Mouse (Mus musculus): ENCODE results near the gene Cd1d1. TPM values are rescaled to one million over a fixed set of nuclear protein-coding genes. Genes with fewer than 3 reads are reported as not detected.
"Not testable (repeated sequence)": the region's sequence is repeated elsewhere in the genome, so short reads cannot be mapped to it uniquely, and the experiment has no call there.

Gene Cd1d1
- 1 to 10 TPM; 2.1 to 3.0 TPM for total RNA-seq (2021)

- no peak for DNase-seq (ENCODE audit: extremely low spot score in 1 of 2, low spot score in 2 of 2)
- intact Hi-C loops (cut with DNase I): no loop called here
Measured at GRCm38 (mm10) chr3:86999415-86999740, at the start of gene Cd1d1. Gene Cd1d1, minus strand, starts transcription at chr3:86999441.

DNA sequence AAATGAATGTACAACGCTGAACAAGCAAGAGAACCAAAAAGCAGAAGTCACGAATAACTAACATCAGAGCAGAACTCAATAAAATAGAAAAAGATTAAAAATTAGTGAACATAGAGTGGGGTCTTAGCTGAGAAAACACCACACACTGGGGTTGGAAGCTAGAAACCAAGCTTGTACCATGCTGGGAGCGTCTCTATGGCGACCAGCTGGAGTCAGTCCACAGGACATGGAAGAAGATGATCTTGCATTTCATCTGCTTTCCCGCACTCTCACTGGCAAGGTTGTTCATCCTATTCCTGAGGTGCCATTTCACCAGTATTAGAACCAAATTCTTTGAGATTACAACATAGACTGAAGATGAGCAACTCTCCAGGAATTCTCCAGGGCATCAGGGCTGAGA lies 48.6 kb upstream of the Cd1d1 start:
- intact Hi-C loops (cut with DNase I): no loop called here
- no peak for DNase-seq (ENCODE audit: extremely low spot score in 1 of 2, low spot score in 2 of 2)

GRCm38 (mm10) chr3:87041733-87042132 lies 42.5 kb upstream of the Cd1d1 start:
- DNase-seq (ENCODE audit: extremely low spot score in 1 of 2, low spot score in 2 of 2): no peak
- intact Hi-C loops (cut with DNase I): no loop called here

DNA sequence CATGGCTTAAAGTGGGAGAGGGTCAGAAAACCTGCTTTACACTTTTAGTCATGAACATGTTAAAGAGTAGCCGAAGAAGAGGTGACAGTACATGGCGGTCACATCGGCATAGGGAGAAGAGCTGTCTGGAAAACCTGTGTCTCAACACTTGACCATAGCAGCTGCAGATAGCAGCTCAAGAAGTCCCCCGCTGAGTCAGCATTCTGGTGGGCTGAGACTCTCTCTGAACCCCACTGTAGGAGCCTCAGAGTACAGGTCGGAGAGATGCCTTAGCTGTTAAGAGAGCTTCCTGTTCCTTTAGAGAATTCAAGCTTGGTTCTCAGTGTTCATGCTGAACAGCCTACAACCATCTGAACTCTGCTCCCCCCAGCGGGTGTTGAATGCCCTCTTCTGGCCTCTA lies 39.3 kb upstream of the Cd1d1 start:
- intact Hi-C loops (cut with DNase I): no loop called here
- no peak for DNase-seq (ENCODE audit: extremely low spot score in 1 of 2, low spot score in 2 of 2)

DNA sequence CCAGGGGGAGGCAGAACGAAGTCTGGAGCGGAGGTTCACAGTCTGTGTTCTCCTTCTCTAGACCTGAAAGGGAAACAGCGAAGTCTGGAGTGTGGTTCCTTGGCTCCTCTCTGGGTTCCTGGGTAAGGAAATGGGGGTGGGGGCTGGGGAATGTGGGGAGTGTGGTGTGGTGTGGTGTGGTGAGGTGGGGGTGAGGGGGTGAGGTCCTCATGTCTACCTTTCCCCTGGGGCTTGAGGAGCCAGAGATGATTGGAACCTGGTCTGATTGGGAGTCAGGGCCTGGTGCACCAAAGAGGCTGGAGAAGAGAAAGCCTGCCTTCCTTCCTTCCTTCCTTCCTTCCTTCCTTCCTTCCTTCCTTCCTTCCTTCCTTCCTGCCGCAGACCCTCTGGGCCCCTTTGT lies 34.8 kb upstream of the Cd1d1 start:
- intact Hi-C loops (cut with DNase I): loop anchor here (5.0 kb wide), 2 partner anchors 468 to 528 kb away; no protein-coding TSS in a partner anchor
- no peak for DNase-seq (ENCODE audit: extremely low spot score in 1 of 2, low spot score in 2 of 2)

DNA sequence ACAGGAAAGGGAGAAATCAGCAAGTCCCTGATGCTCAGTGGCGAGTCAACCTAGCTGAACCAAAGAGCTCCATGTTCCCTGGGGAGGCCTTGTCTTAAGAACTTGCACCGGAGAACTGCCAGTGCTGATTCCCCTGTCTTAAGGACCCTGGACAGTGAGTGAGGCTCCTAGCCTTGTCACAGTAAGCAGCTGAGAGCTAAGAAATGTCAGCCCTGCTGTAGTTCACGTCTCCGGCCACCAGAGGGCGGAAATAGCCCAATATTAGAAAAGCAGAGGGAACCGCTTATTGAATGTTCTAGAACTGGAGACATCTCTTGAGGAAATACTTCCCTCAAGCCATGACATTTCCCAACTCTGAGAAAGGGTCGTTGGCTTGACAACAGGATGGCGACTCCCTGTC lies 34.1 kb upstream of the Cd1d1 start:
- peak; percentile 62 to 78 for DNase-seq (ENCODE audit: extremely low spot score in 1 of 2, low spot score in 2 of 2)
- intact Hi-C loops (cut with DNase I): loop anchor here (2.0 to 5.0 kb wide), 3 partner anchors 141 to 529 kb away; partner anchors contain the start of gene Kirrel

- DNase-seq (ENCODE audit: extremely low spot score in 1 of 2, low spot score in 2 of 2): peak; percentile 61 to 68
- intact Hi-C loops (cut with DNase I): loop anchor here (5.0 kb wide), 2 partner anchors 471 to 531 kb away; no protein-coding TSS in a partner anchor
Measured at GRCm38 (mm10) chr3:87030855-87031254, 31.6 kb upstream of the Cd1d1 start.

- no peak for DNase-seq (ENCODE audit: extremely low spot score in 1 of 2, low spot score in 2 of 2)
- intact Hi-C loops (cut with DNase I): no loop called here
Measured at GRCm38 (mm10) chr3:87017707-87018106, 18.5 kb upstream of the Cd1d1 start.

GRCm38 (mm10) chr3:87017001-87017400 lies 17.8 kb upstream of the Cd1d1 start:
- DNase-seq (ENCODE audit: extremely low spot score in 1 of 2, low spot score in 2 of 2): no peak
- intact Hi-C loops (cut with DNase I): no loop called here

DNA sequence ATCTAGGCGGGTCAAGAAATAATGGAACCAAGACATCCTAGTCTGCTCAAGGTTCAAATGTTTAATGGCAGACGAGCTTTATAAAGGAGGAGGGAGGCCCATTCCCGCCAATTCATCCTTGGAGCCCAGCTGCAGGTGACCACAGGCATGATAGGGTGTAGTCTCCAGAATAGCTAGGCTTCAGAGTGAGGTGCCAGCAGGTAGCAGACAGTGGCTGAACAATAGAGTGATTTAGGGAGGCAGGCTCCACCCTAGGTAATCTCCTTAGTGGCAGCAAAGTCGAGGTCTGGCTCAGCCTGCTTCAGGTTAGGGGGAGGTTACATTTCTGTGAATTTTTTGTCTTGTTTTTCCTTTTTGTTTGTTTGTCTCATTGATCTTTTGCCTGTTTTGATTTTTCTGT lies 16.7 kb upstream of the Cd1d1 start:
- DNase-seq (ENCODE audit: extremely low spot score in 1 of 2, low spot score in 2 of 2): no peak
- intact Hi-C loops (cut with DNase I): no loop called here

- intact Hi-C loops (cut with DNase I); DNase-seq (ENCODE audit: extremely low spot score in 1 of 2, low spot score in 2 of 2): not testable (repeated sequence)
Measured at GRCm38 (mm10) chr3:87012406-87012805, 13.2 kb upstream of the Cd1d1 start.

GRCm38 (mm10) chr3:87008281-87008680 lies 9.0 kb upstream of the Cd1d1 start:
- intact Hi-C loops (cut with DNase I); DNase-seq (ENCODE audit: extremely low spot score in 1 of 2, low spot score in 2 of 2): not testable (repeated sequence)

GRCm38 (mm10) chr3:87000676-87001075 lies 1.4 kb upstream of the Cd1d1 start:
- intact Hi-C loops (cut with DNase I): no loop called here
- DNase-seq (ENCODE audit: extremely low spot score in 1 of 2, low spot score in 2 of 2): no peak

DNA sequence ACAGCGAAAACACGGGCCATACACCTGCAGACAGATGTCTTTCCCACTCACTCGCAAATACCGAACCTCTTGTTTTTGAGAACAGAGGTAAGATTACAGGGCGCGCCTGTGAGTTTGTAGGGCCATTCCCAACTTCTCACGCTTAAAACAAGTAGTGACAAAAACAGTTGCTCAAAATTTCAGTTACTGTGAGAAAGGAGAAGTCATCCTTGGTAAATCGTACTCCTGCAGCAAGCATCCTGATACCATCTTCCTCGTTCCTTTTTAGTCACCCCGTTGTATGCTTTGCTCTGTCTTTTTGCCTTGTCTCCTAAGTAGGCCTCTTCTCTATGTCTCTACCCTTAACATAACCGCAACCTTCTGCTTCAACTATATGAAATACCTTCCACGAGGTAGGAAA lies 810 bp upstream of the Cd1d1 start:
- intact Hi-C loops (cut with DNase I): no loop called here
- no peak for DNase-seq (ENCODE audit: extremely low spot score in 1 of 2, low spot score in 2 of 2)

DNA sequence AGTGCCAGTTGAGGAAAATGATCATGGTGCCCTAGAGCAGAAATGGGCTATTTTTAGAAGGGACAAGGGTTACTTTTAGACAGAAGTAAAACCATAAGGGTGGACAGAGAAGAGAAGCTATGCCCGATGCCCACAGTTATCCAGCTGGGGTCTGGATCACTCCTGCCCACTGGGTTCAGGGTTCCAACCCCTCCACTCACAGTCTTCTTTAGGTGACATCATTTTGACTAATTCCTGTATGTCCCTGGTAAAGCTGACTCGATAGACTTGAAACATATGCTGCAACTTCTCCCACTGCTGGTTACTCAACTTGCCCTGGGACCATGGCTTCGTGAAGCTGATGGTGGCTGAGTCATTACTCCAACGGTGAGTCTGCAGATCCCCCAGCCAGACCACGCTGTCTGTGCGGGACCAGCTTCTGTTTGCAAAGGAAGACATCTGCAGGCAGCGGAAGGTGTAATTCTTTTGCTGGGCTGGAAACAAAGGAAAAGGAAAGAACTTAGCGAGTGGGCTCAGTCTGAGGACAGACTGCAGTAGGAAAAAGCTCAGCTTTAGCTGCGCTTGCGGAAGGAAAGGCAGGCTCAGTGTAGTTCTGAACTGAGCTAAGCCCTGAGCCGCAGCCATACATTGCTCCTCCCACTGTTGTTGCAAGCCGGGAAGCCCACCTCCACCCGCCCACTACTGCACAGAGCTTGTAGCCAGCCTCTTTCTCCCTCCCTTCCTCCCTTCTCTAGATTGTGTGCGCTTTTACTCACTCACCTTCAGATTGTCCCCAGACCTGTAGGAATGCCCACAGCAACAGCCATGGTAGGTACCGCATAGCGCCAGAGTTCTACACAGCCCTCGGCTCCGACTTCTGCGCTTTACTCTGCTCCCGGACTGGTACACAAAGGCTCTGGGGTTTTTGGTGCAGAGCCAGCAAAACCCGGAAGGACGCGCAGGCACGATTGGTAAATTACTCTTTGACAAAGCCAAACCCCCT lies 517 bp downstream of the Cd1d1 start:
- intact Hi-C loops (cut with DNase I): not testable (repeated sequence)

DNA sequence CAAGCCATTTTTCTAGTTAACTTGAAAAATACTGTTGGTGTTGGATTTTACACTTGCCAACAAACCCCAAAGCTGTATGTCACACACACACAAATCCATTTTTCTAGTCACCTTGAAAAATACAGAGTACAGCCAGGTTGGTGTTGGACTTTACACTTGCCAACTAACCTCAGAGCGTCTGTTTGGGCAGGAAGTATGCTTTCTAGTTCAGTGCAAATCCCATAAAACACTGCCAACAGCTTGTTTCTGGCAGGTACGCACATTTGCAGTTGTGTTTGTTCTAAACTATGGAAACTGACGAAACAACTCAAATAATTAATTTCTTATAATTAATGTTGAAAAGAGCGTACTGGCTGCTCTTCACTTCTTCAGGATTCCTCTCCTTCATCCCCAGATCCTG lies 3.1 kb downstream of the Cd1d1 start:
- DNase-seq (ENCODE audit: extremely low spot score in 1 of 2, low spot score in 2 of 2): no peak
- intact Hi-C loops (cut with DNase I): no loop called here

More for the DNA sequence above, 517 bp downstream of the Cd1d1 start:
- DNase-seq (ENCODE audit: extremely low spot score in 1 of 2, low spot score in 2 of 2): peak; percentile 23 to 76

DNA sequence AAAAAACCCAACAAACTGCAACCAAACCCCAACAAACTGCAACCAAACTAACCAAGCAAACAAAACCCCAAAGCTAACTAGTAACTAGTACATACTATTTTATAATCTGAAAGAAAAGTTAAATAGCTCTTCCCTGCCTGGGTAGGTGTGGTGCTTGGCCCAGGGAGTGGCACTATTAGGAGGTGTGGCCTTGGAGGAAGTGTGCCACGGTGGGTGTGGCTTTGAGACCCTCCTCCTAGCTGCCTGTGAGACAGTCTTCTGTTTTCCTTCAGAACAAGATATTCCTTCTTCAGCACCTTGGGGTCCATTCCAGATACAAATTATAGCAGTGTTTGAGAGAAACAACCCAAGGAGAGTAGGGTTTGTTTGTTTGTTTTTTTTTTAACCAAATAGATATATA lies 3.9 kb downstream of the Cd1d1 start:
- intact Hi-C loops (cut with DNase I): no loop called here
- DNase-seq (ENCODE audit: extremely low spot score in 1 of 2, low spot score in 2 of 2): no peak

GRCm38 (mm10) chr3:86986969-86987368 lies 12.3 kb downstream of the Cd1d1 start:
- intact Hi-C loops (cut with DNase I); DNase-seq (ENCODE audit: extremely low spot score in 1 of 2, low spot score in 2 of 2): not testable (repeated sequence)

DNA sequence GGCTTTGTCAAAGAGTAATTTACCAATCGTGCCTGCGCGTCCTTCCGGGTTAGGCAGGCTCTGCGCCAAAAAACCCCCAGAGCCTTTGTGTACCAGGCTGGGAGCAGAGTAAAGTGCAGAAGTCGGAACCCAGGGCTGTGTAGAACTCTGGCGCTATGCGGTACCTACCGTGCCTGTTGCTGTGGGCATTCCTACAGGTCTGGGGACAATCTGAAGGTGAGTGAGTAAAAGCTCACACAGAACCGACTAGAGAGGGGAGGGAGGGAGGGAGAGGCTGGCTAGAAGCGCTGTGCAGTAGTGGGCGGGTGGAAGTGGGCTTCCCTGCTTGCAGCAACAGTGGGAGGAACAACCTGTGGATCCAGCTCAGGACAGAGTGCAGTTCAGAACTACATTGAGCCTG lies 12.8 kb downstream of the Cd1d1 start:
- DNase-seq (ENCODE audit: extremely low spot score in 1 of 2, low spot score in 2 of 2): peak in 1 of 2 experiments; percentile 25
- intact Hi-C loops (cut with DNase I): no loop called here

DNA sequence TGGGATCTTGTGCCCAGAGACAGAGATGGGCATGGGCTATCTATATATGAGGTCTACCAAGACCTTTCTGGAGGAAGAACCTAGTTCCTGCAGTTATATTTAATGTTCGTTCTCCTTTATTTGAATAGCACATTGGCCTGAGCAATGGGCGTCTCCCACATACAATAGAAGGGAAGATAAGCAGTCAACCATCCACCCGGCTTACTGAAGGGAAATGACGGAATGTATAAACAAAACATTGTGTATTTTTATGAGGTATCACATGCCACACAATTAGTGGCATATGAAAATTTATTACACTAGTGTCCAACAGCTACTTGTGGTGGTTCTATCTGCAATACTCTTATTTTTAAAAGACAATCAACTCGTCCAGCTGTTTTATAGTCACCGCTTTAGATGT lies 15.9 kb downstream of the Cd1d1 start:
- DNase-seq (ENCODE audit: extremely low spot score in 1 of 2, low spot score in 2 of 2): no peak
- intact Hi-C loops (cut with DNase I): no loop called here

All from left cerebral cortex, postnatal 10 days (tissue).